Mouse (Mus musculus) left cerebral cortex, postnatal 14 days (tissue): ENCODE data around the gene Klhl23. TPM values are rescaled to one million over a fixed set of nuclear protein-coding genes. Genes with fewer than 3 reads are reported as not detected.

Experiments used
- DNase-seq, 2 experiments: peaks; one replicate each; pipeline ENCODE4 v3.0.0; 2021 to 2022; ENCODE audit warnings: low spot score in 2 of 2, mixed read lengths in 1 of 2
- intact Hi-C: fragments of 180-260 bp; cut with DNase I; formaldehyde crosslinking; loops from one replicate; pipeline ENCODE4 v1.15.1; 2025
- total RNA-seq, 2 experiments: library from RNA; stranded (reverse); gene quantifications; 2 replicates each; pipeline ENCODE4 v1.2.3; 2021

The Klhl23 gene
- total RNA-seq, 2 experiments from 2014 or later: 92.7 to 102 TPM

DNA sequence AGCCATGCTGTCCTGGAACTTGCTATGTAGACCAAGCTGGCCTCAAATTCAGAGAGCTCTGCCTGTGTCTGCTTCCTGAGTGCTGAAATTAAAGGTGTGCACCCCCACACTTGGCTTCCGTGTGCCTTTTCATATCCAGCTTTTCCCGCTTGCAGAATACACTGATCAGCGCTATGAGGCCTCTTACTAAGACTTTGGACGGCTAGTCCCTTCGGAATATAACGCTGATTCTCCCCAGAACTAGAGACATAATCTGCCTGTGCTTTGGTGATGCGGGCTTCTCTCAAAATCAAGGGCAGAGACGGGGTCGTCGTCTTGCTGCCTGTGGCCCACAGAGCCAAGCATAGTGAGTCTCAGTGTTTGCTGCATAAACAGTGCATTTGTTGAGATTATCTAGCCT is 4.2 kb downstream of the Klhl23 start:
- DNase-seq: no peak

DNA sequence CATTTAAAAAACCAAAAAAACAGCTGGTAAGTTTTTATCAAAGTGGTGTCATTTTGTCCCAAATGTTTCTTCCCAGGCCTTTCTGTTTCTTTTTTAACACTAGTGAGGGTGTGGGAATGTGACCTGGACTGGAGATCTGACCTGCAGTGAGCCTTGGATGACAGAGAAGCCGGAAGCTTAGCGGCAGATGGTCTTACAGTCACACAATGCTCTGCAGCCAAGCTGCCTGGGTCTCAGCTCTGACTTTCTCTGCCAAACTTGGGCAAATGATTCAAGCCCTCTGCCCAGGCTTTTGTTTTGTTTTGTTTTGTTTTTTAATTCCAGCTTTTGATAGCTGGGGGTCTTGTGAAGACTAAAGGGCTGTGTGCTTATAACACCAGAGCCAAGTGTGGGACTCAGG is 4.6 kb downstream of the Klhl23 start:
- intact Hi-C loops: no loop called here
- DNase-seq: no peak

More for the DNA sequence above, 4.2 kb downstream of the Klhl23 start:
- intact Hi-C loops: no loop called here

DNA sequence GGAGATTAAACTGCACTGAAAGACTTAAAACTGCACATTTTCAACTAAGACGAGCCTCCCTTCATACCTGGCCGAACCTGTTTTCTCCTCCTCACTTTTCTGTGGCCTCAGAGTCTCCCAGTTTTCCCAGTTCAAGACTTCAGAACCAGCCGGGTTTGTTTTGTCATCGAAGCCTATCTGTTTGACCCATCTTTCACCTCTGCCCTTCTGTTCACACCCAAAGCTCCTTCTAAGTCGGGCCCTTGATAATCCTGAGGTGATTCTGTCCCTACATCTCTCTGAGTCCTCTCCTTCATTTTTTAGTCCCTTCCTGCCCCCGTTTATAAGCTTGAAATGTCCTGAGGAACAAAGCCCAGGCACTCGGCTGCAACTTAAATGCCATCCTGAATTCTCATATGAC is 6.3 kb downstream of the Klhl23 start:
- no peak for DNase-seq
- intact Hi-C loops: no loop called here

DNA sequence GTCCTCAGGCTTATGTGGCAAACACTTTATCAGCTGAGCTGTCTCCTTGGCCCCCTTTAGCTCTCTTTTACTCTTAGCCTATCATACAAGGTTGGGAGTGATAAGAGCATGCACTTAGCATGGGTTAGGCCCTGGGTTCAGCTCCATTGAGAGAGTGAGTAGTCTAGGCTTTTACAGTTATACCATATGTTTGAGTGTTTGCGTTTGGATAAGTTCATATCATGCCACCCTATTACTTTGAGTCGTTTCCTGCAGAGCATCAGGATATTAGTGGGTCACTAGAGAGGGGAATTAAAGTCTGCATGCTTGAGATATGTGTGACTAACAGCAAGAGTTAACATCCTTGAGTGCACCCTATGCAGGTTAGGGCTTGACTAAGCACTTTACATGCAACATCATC is 7.9 kb downstream of the Klhl23 start:
- DNase-seq: no peak
- intact Hi-C loops: no loop called here

DNA sequence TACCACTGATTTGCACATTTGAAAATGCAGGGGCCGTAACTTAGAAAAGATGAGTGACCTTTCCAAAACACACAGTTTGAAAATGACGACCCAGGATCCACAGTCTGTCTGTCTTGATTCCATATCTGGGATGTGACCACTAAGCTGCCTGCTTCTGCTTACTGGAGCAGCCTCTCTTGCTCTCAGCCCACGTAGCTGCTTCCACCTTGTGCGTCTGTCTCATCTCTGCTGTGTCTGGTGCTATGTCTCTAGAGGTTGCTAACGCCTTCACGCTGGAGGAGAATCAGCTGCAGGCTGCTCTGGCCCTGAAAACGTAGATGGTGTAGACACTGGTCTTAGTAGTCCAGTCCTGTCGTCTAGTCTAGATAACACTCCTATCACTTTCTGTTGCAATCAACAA is 8.4 kb downstream of the Klhl23 start:
- no peak for DNase-seq
- intact Hi-C loops: no loop called here

DNA sequence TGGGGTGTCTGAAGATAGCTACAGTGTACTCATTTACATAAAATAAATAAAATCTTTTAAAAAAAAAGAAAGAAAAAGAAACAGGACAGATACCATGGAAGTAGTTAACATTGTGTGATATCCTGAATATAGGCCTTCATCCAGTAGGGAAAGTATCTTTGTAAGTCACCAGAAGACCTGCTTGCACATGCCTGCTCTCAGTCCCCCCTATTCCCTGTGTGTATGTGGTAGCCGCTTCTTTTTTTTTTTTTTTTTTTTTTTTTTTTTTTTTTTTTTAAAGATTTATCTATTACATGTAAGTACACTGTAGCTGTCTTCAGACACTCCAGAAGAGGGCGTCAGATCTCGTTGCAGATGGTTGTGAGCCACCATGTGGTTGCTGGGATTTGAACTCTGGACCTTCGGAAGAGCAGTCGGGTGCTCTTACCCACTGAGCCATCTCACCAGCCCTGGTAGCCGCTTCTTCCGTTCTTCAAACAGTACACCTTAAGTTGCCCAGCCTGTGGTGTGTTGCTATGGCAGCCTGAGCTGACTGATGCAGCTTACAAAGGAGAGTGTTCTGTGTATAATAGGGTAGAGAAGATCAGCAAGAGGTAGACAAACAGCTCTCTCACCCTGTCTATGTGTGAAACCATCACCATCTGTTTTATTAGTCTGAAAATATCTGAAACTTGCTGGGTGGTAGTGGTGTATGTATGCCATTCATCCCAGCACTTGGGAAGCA is 15.7 kb downstream of the Klhl23 start:
- no peak for DNase-seq
- intact Hi-C loops: no loop called here

DNA sequence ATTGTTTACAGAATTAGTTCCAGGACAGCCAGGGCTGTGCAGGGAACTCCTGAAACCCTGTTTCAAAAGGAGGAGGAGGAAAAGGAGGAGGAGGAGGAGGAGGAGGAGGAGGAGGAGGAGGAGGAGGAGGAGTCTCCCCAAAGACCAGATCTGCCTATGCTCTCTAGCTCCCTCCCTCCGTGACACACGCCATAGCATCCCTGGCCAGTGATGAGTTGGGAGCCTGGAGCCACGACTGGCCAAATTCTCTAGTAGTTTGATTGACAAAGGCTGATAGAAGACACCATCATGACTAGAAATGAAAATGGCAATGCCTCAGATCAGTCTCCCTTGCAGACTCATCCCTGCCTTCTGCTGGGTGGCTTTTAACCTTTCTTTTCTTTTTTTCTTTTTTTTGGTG is 16.3 kb downstream of the Klhl23 start:
- intact Hi-C loops: no loop called here

DNA sequence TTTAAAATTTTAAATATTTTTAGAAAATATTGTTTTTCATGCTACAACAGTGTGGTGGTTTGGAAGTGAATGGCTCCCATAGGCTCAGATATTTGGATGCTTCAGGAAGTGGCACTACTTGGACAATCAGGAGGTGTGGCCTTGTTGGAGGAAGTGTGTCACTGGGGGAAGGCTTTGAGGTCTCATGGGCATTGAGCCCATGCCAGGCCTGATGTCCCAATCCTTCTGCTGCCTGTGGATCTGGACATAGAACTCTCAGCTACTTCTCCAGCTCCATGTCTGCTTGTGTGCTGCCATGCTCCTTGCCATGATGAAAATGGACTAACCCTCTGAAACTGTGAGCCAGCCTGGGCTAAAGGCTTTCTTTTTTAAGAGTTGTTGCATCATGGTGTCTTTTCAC is 17.0 kb downstream of the Klhl23 start:
- no peak for DNase-seq
- intact Hi-C loops: no loop called here

More for the DNA sequence above, 16.3 kb downstream of the Klhl23 start:
- no peak for DNase-seq

DNA sequence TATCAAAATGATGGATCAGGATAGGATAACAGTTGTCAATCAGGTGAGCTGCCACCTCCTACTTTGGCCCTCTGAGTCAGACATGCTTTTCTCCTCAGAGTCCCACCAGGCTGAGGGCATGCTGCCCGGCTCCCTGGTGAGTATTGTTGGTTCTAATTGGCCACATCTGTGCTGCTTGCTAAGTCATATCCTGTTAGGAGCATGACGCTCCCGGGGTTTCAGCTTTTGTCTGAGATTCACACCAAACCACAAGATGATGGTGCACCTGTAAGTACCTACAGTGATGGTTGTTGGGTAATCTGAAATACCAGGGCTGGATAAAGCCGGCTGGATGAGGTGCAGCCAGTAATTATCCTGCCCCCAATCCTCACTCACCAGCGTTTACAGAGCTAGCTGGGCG is 18.5 kb downstream of the Klhl23 start:
- intact Hi-C loops: no loop called here
- peak in 1 of 2 experiments; percentile 34 for DNase-seq

DNA sequence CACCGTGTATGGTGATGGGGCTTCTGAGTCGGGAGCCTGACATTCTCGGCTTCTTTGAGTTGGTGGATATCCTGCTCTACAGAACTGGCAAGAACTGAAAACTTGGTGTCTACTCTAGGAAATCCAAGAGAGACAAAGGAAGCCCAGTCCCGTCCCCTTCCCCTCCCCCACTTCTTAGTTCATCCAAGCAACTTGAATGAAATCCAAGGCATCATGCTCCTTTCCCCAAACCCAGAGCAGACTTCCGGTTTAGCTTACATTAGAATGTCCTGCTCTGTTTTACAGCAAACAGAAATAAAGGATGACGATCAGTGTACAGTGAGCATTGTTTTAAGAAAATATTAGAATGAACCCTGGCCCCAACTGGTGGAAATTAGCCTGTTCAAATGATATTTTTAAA is 27.5 kb downstream of the Klhl23 start:
- DNase-seq: no peak
- intact Hi-C loops: no loop called here

DNA sequence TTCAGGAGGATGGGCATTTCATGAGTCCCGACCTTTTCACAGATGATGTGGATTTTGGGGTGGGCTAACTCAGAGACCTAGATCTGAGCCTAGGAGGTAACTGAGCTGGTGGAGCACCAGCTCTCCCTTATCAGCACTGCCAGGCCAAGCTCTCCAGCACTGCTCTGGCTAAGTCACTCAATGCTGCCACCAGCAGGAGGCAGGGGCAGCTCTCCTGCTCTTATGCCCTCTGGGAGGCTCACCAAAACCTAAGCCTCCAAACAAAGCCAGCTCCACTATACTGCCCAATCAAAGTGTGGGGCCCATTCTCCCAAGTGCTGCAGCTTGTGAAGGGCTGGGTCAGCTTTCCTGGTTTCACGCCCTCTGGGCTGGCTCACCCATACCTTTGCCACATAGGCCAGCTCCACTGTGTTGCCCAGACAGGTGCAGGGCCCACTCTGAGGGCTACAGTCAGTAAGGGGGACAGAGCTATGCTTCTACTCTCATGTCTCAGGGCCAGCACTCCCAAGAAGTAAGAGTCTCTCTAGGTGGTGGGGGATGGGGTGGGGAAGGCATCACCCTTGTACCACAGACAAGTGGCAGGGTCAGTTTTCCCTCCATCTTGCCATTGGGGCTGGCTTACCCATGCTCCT is 29.8 kb downstream of the Klhl23 start:
- intact Hi-C loops: no loop called here

DNA sequence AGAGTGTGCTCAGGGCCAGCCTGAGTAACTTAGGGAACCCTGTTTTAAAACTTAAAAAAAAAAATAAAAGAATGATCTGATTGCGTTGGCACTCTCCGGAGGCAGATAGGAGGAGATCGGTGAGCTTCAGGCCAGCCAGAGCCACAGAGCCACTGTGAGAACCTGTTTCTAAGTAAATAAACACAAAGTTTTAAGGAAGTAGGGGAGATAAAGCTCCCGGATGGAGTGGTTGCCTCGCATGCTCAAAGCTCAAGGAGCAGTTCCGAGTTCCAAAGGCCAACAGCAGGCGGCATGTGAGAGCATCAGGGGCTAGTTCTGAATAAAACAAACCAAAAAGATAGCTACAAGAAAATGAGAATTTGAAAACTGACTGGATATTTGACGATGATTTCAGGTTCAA is 34.6 kb downstream of the Klhl23 start:
- intact Hi-C loops: no loop called here

More for the DNA sequence above, 29.8 kb downstream of the Klhl23 start:
- DNase-seq: no peak

DNA sequence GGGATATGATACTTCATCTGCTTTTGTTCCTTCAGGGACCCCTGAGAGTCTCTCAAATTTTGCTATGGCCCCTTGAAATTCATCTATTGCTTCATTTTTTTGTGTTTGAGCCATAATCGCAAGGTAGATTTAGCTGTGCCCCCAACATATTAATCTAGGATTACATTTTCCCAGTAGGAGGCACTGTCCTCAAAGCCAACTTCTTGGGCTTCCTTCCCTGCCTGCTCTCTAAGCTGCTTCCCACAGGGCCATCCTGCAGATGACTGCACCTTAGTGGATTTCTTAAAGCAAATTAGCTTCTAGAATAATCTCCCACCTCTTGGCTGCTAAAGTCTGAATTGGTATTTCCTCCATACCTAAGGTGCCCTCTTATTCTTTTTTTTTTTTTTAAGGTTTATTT is 36.1 kb downstream of the Klhl23 start:
- DNase-seq: no peak
- intact Hi-C loops: no loop called here

More for the DNA sequence above, 34.6 kb downstream of the Klhl23 start:
- no peak for DNase-seq

DNA sequence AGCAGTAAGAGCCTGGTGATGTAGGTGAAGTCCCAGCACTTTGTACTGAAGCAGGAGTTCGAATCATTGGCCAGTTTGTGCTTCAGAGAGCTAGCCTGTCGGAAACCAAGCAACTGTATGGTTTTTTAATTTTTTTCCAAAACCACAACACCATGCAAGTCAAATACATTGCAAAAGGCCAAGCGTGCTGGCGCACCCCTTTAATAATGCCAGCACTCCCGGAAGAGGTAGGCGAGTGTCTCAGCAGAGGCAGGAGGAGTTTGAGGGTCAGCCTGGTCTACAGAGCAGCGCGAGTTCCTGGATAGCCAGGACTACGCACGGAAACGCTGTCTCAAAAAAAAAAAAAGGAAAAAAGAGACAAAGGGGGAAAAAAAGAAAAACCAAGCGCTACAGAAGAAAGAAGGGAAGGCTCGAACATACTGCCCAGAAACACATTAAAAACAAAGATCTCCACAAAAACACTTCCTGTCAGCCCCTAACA is 39.3 kb downstream of the Klhl23 start:
- no peak for DNase-seq

DNA sequence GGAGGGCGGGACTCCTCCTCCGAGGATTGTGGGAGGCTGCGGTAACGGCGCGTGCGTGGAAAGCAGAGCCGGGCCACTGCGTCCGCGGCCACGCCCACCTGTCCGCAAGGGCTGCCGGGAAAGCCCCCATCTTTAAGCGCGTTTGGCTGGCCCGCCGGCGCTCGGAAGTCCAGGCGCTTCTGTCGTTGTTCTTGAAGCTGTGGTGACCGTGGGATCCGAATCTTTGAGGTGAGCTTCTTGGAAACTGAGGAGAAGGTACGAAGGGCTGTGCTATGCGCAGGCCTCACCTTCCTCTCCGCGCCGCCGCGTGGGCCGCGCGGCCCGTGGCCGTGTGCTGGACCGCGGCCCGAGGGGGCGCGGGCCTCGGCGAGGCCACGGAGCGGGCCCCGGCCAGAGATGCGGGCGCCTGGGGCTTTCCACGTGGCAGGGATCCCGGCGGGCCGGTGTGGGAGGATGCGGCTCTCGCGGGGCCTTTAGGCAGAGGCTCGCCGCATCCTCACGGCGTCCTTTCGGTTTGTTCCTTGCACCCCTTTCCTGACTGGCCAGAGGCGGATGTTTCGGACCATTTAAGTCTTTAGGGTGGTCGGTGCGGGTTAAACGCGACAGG is 39.8 kb downstream of the Klhl23 start, which contains the start of gene Ssb:
TSS of gene Ssb (plus strand) at position 78 of the 607 bp plus-strand sequence.
- peak; percentile 93 to 95 for DNase-seq
- intact Hi-C loops: loop anchor here (5.0 kb wide), 2 partner anchors 39 to 59 kb away; partner anchors contain the start of gene Klhl23

More for the DNA sequence above, 39.3 kb downstream of the Klhl23 start:
- intact Hi-C loops: loop anchor here (5.0 kb wide), 2 partner anchors 39 to 59 kb away; partner anchors contain the start of gene Klhl23

DNA sequence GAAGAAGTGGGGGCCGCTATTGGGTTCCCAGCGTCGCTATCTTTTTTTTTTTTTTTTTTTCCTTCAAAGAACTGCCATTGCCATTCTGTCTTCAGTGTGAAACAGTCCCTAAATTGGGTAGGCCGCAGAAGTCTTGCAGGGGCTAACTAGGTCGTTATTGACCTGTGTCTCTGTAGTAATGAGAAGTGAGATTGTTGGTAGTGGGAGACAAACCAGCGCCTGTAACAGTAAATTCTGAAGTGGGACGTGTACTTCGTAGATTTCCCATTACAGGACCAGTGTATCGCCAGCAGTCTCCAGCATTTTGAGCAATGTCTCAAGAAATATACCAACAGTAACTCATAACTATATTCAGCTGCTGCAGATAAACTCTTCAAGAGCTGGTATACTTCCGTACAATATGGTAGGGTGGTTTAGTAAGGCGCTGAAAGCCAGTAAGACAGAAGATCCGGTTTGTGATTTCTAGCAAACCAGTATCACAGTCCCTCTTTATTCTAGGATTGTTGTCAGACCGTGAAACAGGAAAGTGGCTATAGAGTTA is 40.4 kb downstream of the Klhl23 start:
- intact Hi-C loops: loop anchor here (5.0 kb wide), 2 partner anchors 40 to 60 kb away; partner anchors contain the start of gene Klhl23
- no peak for DNase-seq

DNA sequence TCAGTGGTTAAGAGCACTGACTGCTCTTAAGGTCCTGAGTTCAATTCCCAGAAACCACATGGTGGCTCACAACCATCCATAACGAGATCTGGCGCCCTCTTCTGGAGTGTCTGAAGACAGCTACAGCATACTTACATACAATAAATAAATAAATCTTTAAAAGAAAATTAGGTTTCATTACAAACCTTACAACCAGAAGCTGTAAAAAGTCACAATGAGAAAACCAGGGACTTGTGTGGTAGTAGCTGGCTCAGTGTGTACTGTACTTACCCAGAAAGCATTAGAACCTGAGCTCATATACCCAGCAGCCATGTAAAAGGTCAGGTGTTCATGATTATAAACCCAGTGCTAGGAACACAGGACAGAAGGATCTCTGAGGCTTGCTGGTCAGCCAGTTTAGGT is 62.2 kb downstream of the Klhl23 start:
- intact Hi-C loops: no loop called here
- DNase-seq: no peak

DNA sequence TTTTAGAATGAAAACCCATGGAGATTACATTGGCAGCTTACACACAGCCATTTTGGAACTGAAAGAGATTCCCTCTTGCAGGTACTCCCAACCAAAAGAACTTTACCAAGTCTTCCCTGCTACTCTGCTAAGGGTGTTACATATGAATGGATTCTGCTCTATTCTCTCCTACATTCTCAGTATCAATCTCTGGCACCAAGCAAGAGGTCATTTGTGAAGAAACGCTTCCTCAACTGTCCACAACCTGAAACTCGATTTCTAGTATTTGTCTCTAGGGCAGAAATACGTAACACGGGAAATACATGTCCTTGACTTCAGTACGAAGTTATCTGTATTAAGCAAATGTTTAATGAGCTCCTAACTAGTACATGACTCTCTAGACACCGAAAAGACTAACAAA is 62.8 kb downstream of the Klhl23 start:
- no peak for DNase-seq
- intact Hi-C loops: no loop called here

DNA sequence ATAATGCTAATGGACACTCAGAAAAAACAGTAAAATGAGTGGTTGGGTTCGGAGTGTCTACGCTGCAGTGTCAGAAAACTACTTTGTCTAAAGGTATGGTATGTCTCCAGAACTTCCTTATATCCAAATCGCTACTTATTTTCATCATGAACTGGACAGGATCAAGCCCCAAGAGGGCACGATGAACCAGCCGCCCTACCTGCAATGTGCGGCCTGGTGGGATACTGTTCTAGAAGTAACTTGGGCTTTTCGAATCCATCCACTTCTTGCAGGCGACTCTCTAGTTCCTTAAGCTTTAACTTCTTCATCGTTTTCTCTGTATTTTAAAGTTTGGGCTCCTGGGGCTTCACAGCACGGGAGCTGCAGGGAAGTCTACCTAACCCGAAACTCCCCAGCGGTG is 63.3 kb downstream of the Klhl23 start:
- DNase-seq: no peak
- intact Hi-C loops: no loop called here
